Mouse (Mus musculus): Measurements from ENCODE around the gene Cacng7.

DNA sequence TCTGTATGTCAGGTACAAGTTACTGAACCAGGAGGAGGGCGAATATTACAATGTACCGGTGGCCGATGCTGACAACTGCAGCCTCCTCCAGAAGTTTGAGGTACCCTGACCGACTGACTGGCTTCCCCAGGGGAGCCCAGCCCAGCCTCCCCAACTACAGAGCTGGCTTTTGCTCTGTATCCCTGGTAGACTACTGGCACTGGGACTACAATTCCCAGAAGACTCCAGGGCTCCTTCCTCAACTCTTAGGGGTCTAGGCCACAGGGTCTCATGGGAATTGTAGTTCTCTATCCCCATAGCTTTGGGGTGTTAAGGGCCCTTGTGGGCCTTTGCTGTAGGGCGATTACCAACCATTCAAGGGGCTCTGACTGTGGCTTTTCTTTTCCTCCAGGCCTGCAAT lies 18.6 kb upstream of the Cacng7 start:
- TF ChIP-seq EP300 (IDR thresholded peaks at IDR 0.05; ENCODE audit: low read depth) = no peak
- TF ChIP-seq CTCF (IDR thresholded peaks at IDR 0.05; ENCODE audit: low read depth) = no peak

Measured in liver, postnatal 0 days (tissue).